Mouse (Mus musculus) limb, embryonic 15.5 days (tissue): ENCODE data around the gene Slc9a1. TPM values are rescaled to one million over a fixed set of nuclear protein-coding genes. Genes with fewer than 3 reads are reported as not detected.
A peak's percentile ranks its signal among the peaks of the same experiment; 100 is the strongest.

ENCODE experiments used
- ATAC-seq: fragments of 200-750 bp; cut with Nextera tagmentation; 2 replicates; pipeline ENCODE4 v1.8.0; 2017; ENCODE audit warnings: low read depth, moderate TSS enrichment; ENCODE audit not compliant: insufficient number of reproducible peaks, low FRiP score, low TSS enrichment
- H3K27ac ChIP-seq: fragments of 300-500 bp; sonication (generic); 2 replicates; pipeline ENCODE4 v1.5.1; 2015; ENCODE audit warnings: moderate library complexity, mild to moderate bottlenecking, inconsistent platforms
- H3K27me3 ChIP-seq: fragments of 300-500 bp; sonication (generic); 2 replicates; pipeline ENCODE4 v1.6.1; 2015; ENCODE audit warnings: inconsistent platforms
- H3K36me3 ChIP-seq: fragments of 300-500 bp; sonication (generic); 2 replicates; pipeline ENCODE4 v1.6.1; 2015; ENCODE audit warnings: inconsistent platforms
- H3K4me1 ChIP-seq: fragments of 300-500 bp; sonication (generic); 2 replicates; pipeline ENCODE4 v1.6.1; 2015; ENCODE audit warnings: inconsistent platforms
- H3K4me2 ChIP-seq: fragments of 300-500 bp; sonication (generic); 2 replicates; pipeline ENCODE4 v1.6.1; 2015; ENCODE audit warnings: mild to moderate bottlenecking, inconsistent platforms
- H3K4me3 ChIP-seq: fragments of 300-500 bp; sonication (generic); 2 replicates; pipeline ENCODE4 v1.5.1; 2015; ENCODE audit warnings: mild to moderate bottlenecking, inconsistent platforms
- H3K9ac ChIP-seq: fragments of 300-500 bp; sonication (generic); 2 replicates; pipeline ENCODE4 v1.6.1; 2015; ENCODE audit warnings: inconsistent platforms
- H3K9me3 ChIP-seq: fragments of 300-500 bp; sonication (generic); 2 replicates; pipeline ENCODE4 v1.6.1; 2016; ENCODE audit warnings: inconsistent platforms
- WGBS: fragments of 180-500 bp; shearing (Covaris S2); methylation state at CpG from one replicate; pipeline ENCODE4 v1.1.7; 2015; 5-methylcytosine and 5-hydroxymethylcytosine counted together
- microRNA-seq: library from miRNA; unstranded; fragments of <30 nt; microRNA quantifications from one replicate; pipeline ENCODE4, GENCODE M21; 2016
- polyA plus RNA-seq: library from polyadenylated mRNA; unstranded; fragments of >200 nt; fragmentation: Nextera tagmentation; extraction: Ambion mirVana; gene quantifications from 2 replicates; pipeline ENCODE4 v1.2.1, GENCODE M21; 2015

The Slc9a1 gene
- polyA plus RNA-seq, 1 experiment from 2014 or later: 10.1 TPM

GRCm38 (mm10) chr4:133469122-133469521 is 99.6 kb downstream of the Slc9a1 start:
- no peak for ATAC-seq
- H3K27me3 ChIP-seq: no peaks in the 10 kb centered on the region
- 16% methylated on average over 12 of the region's 12 CpGs for WGBS
- H3K4me2 ChIP-seq: peak overlapping the region; percentile 88
- peaks cover 4% of the 10 kb centered on the region; the same call in 1 of the 2 replicates for H3K9me3 ChIP-seq
- H3K27ac ChIP-seq: no peak overlapping the region
- H3K9ac ChIP-seq: no peak overlapping the region
- H3K36me3 ChIP-seq: no peaks in the 10 kb centered on the region
- H3K4me1 ChIP-seq: peaks cover 20% of the 10 kb centered on the region
- peak overlapping the region; percentile 7; the same call in 1 of the 2 replicates for H3K4me3 ChIP-seq

- WGBS: 80% methylated on average over 7 of the region's 7 CpGs
- Histone ChIP-seq H3K4me1 (peaks cover 18% of the 10 kb centered on the region), H3K27me3 (no peaks in the 10 kb centered on the region), H3K4me3 (no peak overlapping the region), H3K9me3 (peaks cover 4% of the 10 kb centered on the region; the same call in 1 of the 2 replicates), H3K9ac (no peak overlapping the region), H3K27ac (no peak overlapping the region), H3K4me2 (no peak overlapping the region), H3K36me3 (no peaks in the 10 kb centered on the region)
- ATAC-seq: no peak
These were observed 101.8 kb downstream of the Slc9a1 start for GRCm38 (mm10) chr4:133471135-133471821.

Small RNAs within 50 kb of the gene (microRNA-seq; reads per million reads assigned to microRNA genes)
- gene Mir5122: 1.8 reads per million

Other genes with a start within 250 kb of the Slc9a1 start
- 117 and 129 TPM in 2 replicates for gene Wasf2, start 239.2 kb upstream of the Slc9a1 start, polyA plus RNA-seq
- gene Cd164l2, start 157.6 kb upstream of the Slc9a1 start, polyA plus RNA-seq: 3.6 and 5.2 TPM in 2 replicates
- not detected in 2 replicates for gene Gpr3, start 157.2 kb upstream of the Slc9a1 start, polyA plus RNA-seq
- 21.3 and 21.4 TPM in 2 replicates for gene Map3k6, start 128.9 kb upstream of the Slc9a1 start, polyA plus RNA-seq
- 54.1 and 57.4 TPM in 2 replicates for gene Sytl1, start 106.6 kb upstream of the Slc9a1 start, polyA plus RNA-seq
- 81.6 and 82.7 TPM in 2 replicates for gene Tmem222, start 91.9 kb upstream of the Slc9a1 start, polyA plus RNA-seq
- gene Wdtc1, start 16.2 kb upstream of the Slc9a1 start, polyA plus RNA-seq: 13.9 TPM in 2 replicates
- gene Tent5b, start 110.4 kb downstream of the Slc9a1 start, polyA plus RNA-seq: 11.8 and 12.6 TPM in 2 replicates
- gene Trnp1, start 128.8 kb downstream of the Slc9a1 start, polyA plus RNA-seq: 3.7 and 4.0 TPM in 2 replicates
- 22.7 and 22.9 TPM in 2 replicates for gene Kdf1, start 149.3 kb downstream of the Slc9a1 start, polyA plus RNA-seq
- gene Nudc, start 176.3 kb downstream of the Slc9a1 start, polyA plus RNA-seq: 247 and 256 TPM in 2 replicates
- gene Nr0b2, start 183.7 kb downstream of the Slc9a1 start, polyA plus RNA-seq: not detected in 2 replicates
- 5.8 and 7.3 TPM in 2 replicates for gene Gpatch3, start 205.0 kb downstream of the Slc9a1 start, polyA plus RNA-seq
- 15.7 and 17.2 TPM in 2 replicates for gene Gpn2, start 214.7 kb downstream of the Slc9a1 start, polyA plus RNA-seq
- gene Sfn, start 232.5 kb downstream of the Slc9a1 start, polyA plus RNA-seq: 499 and 506 TPM in 2 replicates